Mouse (Mus musculus) midbrain, postnatal 0 days (tissue): ENCODE measurements around the gene Acvr1b. TPM values are rescaled to one million over a fixed set of nuclear protein-coding genes. Genes with fewer than 3 reads are reported as not detected.

Source experiments
- ATAC-seq: fragments of 200-750 bp; cut with Nextera tagmentation; 2 replicates; pipeline ENCODE4 v1.8.0; 2017; ENCODE audit warnings: moderate number of reproducible peaks, mild to moderate bottlenecking, moderate TSS enrichment, moderate library complexity; ENCODE audit not compliant: low FRiP score
- DNase-seq: peaks from one replicate; pipeline ENCODE4 v3.0.0-alpha.2; 2015; ENCODE audit warnings: low spot score
- H3K27ac ChIP-seq: fragments of 300-500 bp; sonication (generic); 2 replicates; pipeline ENCODE4 v1.5.1; 2014; ENCODE audit warnings: low read depth, mild to moderate bottlenecking, low read length, mixed read lengths
- H3K27me3 ChIP-seq: fragments of 300-500 bp; sonication (generic); 2 replicates; pipeline ENCODE4 v1.6.1; 2014; ENCODE audit warnings: low read length, control low read depth, mixed read lengths; ENCODE audit not compliant: insufficient read depth
- H3K36me3 ChIP-seq: fragments of 300-500 bp; sonication (generic); 2 replicates; pipeline ENCODE4 v1.6.1; 2014; ENCODE audit warnings: low read length, control low read depth, mixed read lengths; ENCODE audit not compliant: insufficient read depth
- H3K4me1 ChIP-seq: fragments of 300-500 bp; sonication (generic); 2 replicates; pipeline ENCODE4 v1.6.1; 2014; ENCODE audit warnings: mild to moderate bottlenecking, control low read depth, antibody characterized with exemption, low read length, mixed read lengths; ENCODE audit not compliant: insufficient read depth
- H3K4me2 ChIP-seq: fragments of 300-500 bp; sonication (generic); 2 replicates; pipeline ENCODE4 v1.6.1; 2014; ENCODE audit warnings: low read depth, mild to moderate bottlenecking, low read length, mixed read lengths; ENCODE audit not compliant: poor library complexity, severe bottlenecking
- H3K4me3 ChIP-seq: fragments of 300-500 bp; sonication (generic); 2 replicates; pipeline ENCODE4 v1.5.1; 2014; ENCODE audit warnings: low read depth, mild to moderate bottlenecking, low read length, moderate library complexity
- H3K9ac ChIP-seq: fragments of 300-500 bp; sonication (generic); replicated peaks from 2 replicates; pipeline ENCODE4 v1.6.1; 2014; ENCODE audit warnings: mild to moderate bottlenecking, low read length, moderate library complexity, mixed read lengths; ENCODE audit not compliant: poor library complexity, severe bottlenecking
- H3K9me3 ChIP-seq: fragments of 300-500 bp; sonication (generic); 2 replicates; pipeline ENCODE4 v1.6.1; 2016; ENCODE audit warnings: low read length, control low read depth
- CTCF ChIP-seq: IDR thresholded peaks from 2 replicates; pipeline ENCODE4 v1.5.1; 2016; ENCODE audit warnings: antibody characterized with exemption, mild to moderate bottlenecking
- WGBS: fragments of 180-500 bp; shearing (Covaris S2); extraction: QIAGEN DNeasy Blood & Tissue Kit; methylation state at CpG from one replicate; pipeline ENCODE4 v1.1.7; 2014; 5-methylcytosine and 5-hydroxymethylcytosine counted together
- polyA plus RNA-seq: library from polyadenylated mRNA; unstranded; fragments of >200 nt; fragmentation: Nextera tagmentation; extraction: Ambion mirVana; gene quantifications from 2 replicates; pipeline ENCODE4 v1.2.1, GENCODE M21; 2015
- total RNA-seq: library from RNA; depleted of rRNA; stranded (reverse); fragments of >200 nt; gene quantifications from 2 replicates; pipeline ENCODE4 v1.2.3, GENCODE M21; 2014

The Acvr1b gene
- total and polyA plus RNA-seq, 2 experiments from 2014 or later = 15.2 to 86.8 TPM

DNA sequence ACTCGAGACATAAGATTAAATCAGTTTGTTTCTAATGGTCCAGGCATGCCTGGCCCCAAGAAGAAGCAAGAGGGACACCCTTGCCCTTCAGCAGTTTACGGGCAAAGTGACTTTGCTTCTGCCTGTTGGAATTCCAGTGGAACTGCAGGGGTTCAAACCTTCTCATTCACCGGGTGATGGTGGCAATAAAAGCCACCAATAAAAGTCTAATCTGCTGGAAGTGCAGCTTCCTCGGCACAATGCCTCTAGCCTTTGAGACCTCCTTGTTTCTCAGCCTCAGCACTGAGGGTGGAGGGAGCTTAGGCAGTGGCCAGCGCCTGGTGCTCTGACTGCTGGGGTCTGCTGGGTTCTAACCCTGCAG is 7.2 kb downstream of the Acvr1b start:
- ATAC-seq (no peak), DNase-seq (no peak)
- no peak overlapping the region for H3K9ac ChIP-seq
- H3K4me1 ChIP-seq = peaks cover 3% of the 10 kb centered on the region; the same call in 1 of the 2 replicates
- H3K36me3 ChIP-seq = no peaks in the 10 kb centered on the region
- no peaks in the 10 kb centered on the region for H3K9me3 ChIP-seq
- WGBS = 19% methylated on average over 5 of the region's 5 CpGs
- TF ChIP-seq CTCF = no peak; the same call in 1 of the 2 replicates
- H3K27ac ChIP-seq = 0 out of 2 replicates have a peak overlapping the region, but pooled peaks have one; percentile 43
- no peak overlapping the region for H3K4me3 ChIP-seq
- H3K4me2 ChIP-seq = no peak overlapping the region
- no peaks in the 10 kb centered on the region for H3K27me3 ChIP-seq

DNA sequence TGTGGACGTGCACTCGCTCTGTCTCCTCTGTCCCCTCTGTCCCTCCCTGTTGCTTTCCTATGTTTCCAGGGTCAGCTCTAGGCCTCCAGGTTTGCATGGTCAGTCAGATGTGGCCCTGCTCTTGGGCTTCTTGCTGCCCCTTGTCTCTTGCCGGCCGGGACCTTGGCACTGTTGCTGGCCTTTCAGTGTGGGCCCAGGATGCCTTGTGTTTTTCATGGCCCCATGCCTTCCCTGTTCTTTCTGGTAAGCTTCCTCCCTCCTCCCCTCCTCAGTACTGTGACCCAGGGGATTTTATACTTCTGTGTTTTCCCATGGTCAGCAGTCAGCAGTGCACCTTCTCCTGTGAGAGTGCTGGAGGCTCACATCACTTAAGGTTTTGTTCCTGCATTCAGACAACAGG is 7.6 kb downstream of the Acvr1b start:
- no peak overlapping the region for H3K4me2 ChIP-seq
- no peaks in the 10 kb centered on the region for H3K9me3 ChIP-seq
- peaks cover 3% of the 10 kb centered on the region; the same call in 1 of the 2 replicates for H3K4me1 ChIP-seq
- DNase-seq (no peak), ATAC-seq (no peak)
- no peaks in the 10 kb centered on the region for H3K27me3 ChIP-seq
- no peak overlapping the region for H3K4me3 ChIP-seq
- no peak overlapping the region for H3K9ac ChIP-seq
- H3K36me3 ChIP-seq = 0 out of 2 replicates have a peak, but pooled peaks cover 3% of the 10 kb centered on the region
- no peak for TF ChIP-seq CTCF
- 14% methylated on average over 4 of the region's 4 CpGs for WGBS
- H3K27ac ChIP-seq = 0 out of 2 replicates have a peak overlapping the region, but pooled peaks have one; percentile 43

DNA sequence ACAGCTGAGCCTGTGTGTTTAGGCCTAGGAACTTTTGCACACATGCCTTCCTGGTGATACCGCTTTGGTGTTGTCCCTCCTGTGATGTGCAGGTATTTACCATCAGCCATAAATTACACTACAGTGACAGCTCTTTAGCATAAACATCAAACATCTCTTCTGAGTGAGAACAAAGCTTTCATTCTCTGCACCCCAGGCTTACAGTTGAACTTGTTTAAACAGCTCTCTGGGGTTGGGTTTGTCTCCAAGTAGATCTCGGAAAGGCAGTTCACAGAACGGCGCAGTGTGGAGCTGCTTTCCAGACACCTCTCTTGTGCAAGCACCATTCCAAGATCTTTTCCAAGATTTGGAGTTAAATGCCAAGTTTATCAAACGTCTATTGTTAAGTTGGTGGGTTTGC is 8.8 kb downstream of the Acvr1b start:
- Histone ChIP-seq H3K4me3 (no peak overlapping the region), H3K9ac (no peak overlapping the region), H3K4me2 (no peak overlapping the region), H3K27me3 (no peaks in the 10 kb centered on the region), H3K4me1 (no peaks in the 10 kb centered on the region; the same call in 1 of the 2 replicates), H3K27ac (no peak overlapping the region), H3K36me3 (0 out of 2 replicates have a peak, but pooled peaks cover 5% of the 10 kb centered on the region), H3K9me3 (no peaks in the 10 kb centered on the region)
- 53% methylated on average over 5 of the region's 5 CpGs for WGBS
- DNase-seq (no peak), ATAC-seq (no peak)
- TF ChIP-seq CTCF = no peak

DNA sequence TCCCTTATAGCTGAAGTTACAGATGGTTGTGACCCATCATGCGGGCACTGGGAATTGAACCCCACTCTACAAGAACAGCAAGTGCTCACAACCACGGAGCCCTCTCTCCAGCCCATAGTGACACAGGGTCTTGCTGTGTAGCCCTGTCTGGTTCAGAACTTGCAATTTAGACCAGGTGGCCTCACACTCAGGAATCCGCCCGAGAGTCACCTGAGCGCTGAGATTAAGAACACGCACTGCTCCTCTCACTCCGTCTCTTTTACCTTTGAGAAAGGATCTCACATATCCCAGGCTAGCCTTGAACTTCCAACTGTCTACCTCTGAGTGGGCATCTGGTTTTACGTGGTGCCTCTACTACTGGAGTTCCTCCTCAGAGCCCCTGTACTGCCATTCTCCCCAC is 10.4 kb downstream of the Acvr1b start:
- ATAC-seq = no peak
- no peak for TF ChIP-seq CTCF

DNA sequence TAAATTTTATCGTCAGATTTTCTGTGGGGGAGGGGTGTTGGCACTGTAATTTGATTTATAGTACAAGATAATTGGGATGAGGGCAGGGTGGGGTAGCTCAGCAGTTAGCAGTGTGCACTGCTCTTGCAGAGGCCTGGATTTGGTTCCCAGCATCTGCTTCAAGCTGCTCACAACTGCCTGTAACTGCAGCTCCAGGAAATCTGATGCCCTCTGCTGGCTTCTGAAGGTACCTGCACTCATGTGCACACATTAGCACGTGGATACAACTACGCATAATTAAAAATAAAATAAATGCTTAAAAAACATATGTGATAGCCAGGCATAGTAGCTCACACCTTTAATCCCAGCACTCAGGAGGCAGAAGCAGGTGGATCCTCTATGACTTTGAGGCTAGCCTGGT is 11.7 kb downstream of the Acvr1b start:
- Histone ChIP-seq H3K27ac (no peak overlapping the region), H3K27me3 (no peaks in the 10 kb centered on the region), H3K4me2 (no peak overlapping the region), H3K9ac (no peak overlapping the region), H3K4me1 (no peaks in the 10 kb centered on the region; the same call in 1 of the 2 replicates), H3K4me3 (no peak overlapping the region), H3K9me3 (no peaks in the 10 kb centered on the region), H3K36me3 (peaks cover 8% of the 10 kb centered on the region; the same call in 1 of the 2 replicates)
- DNase-seq = no peak
- peak; percentile 40 for TF ChIP-seq CTCF
- ATAC-seq = no peak
- 96% methylated on average over 3 of the region's 3 CpGs for WGBS

More for the DNA sequence above, 10.4 kb downstream of the Acvr1b start:
- Histone ChIP-seq H3K4me2 (no peak overlapping the region), H3K9ac (no peak overlapping the region), H3K4me1 (no peaks in the 10 kb centered on the region; the same call in 1 of the 2 replicates), H3K9me3 (no peaks in the 10 kb centered on the region), H3K27ac (no peak overlapping the region), H3K36me3 (peaks cover 8% of the 10 kb centered on the region; the same call in 1 of the 2 replicates), H3K27me3 (no peaks in the 10 kb centered on the region), H3K4me3 (no peak overlapping the region)
- 98% methylated on average over 8 of the region's 8 CpGs for WGBS
- no peak for DNase-seq

DNA sequence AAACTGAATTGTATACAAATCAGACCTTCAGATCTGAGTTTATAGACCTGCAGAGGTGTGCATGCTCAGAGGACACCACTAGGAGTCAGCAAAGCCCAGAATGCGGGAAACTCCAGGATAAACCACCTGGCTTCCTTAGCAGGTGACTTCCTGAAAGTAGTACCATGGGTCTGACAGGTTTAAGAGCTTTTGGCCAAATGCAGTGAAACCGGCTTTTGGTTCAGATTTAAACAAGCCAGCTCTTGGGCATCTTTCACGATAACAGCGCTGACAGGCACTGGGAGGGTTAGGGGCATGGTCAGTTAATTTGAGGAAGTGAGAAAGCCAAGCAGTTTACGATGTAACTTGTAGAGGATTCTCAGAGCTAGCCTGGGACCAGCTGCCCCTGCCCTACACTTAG is 14.0 kb downstream of the Acvr1b start:
- Histone ChIP-seq H3K9me3 (no peaks in the 10 kb centered on the region), H3K27me3 (no peaks in the 10 kb centered on the region), H3K4me2 (no peak overlapping the region), H3K9ac (no peak overlapping the region), H3K27ac (no peak overlapping the region), H3K36me3 (peaks cover 8% of the 10 kb centered on the region; the same call in 1 of the 2 replicates), H3K4me1 (no peaks in the 10 kb centered on the region), H3K4me3 (no peak overlapping the region)
- no peak for DNase-seq
- ATAC-seq = no peak
- 91% methylated on average over 5 of the region's 5 CpGs for WGBS
- TF ChIP-seq CTCF = peak; percentile 52
